Mouse (Mus musculus): ENCODE data around the gene Grip1. TPM values are rescaled to one million over a fixed set of nuclear protein-coding genes. Genes with fewer than 3 reads are reported as not detected.

The Grip1 gene
- polyA plus RNA-seq, 1 experiment from 2014 or later, result 4.9 TPM

- no peaks in the 10 kb centered on the region for H3K27me3 ChIP-seq (ENCODE audit: control insufficient read depth, insufficient read depth, low read length)
- 81% methylated on average over 12 of the region's 12 CpGs for WGBS (ENCODE audit: insufficient replicate concordance)
- no peak overlapping the region for H3K4me2 ChIP-seq
- no peak for ATAC-seq (replicated peaks; ENCODE audit: insufficient number of reproducible peaks, low FRiP score, low TSS enrichment)
- H3K9me3 ChIP-seq (replicated peaks; ENCODE audit: control insufficient read depth, low read length), result no peaks in the 10 kb centered on the region
- no peaks in the 10 kb centered on the region; the same call in 1 of the 2 replicates for H3K4me1 ChIP-seq (ENCODE audit: control insufficient read depth, insufficient read depth, low read length)
- no peak overlapping the region for H3K9ac ChIP-seq (ENCODE audit: low read depth, low read length)
- no peaks in the 10 kb centered on the region for H3K36me3 ChIP-seq (ENCODE audit: control insufficient read depth, insufficient read depth, low read length)
- no peak overlapping the region for H3K4me3 ChIP-seq (ENCODE audit: low read depth, low read length)
- H3K27ac ChIP-seq (ENCODE audit: low read depth, low read length), result no peak overlapping the region
These were observed 682.5 kb downstream of the Grip1 start for GRCm38 (mm10) chr10:120136020-120136562.

Other genes starting within 250 kb of the Grip1 start
- 66.3 and 78.8 TPM in 2 replicates for gene Cand1, start 213.8 kb upstream of the Grip1 start, polyA plus RNA-seq (2014; fragmentation: Nextera tagmentation; extraction: Ambion mirVana)

Data from heart, embryonic 11.5 days (tissue).